Mouse (Mus musculus) megakaryocyte, embryonic 14.5 days (primary cell): ENCODE measurements around the gene Magi2. TPM values are rescaled to one million over a fixed set of nuclear protein-coding genes. Genes with fewer than 3 reads are reported as not detected.

Experiments used
- H3K27me3 ChIP-seq: replicated peaks from 2 replicates; pipeline ENCODE3; 2012; ENCODE audit warnings: inconsistent platforms
- H3K36me3 ChIP-seq: replicated peaks from 2 replicates; pipeline ENCODE3; 2012; ENCODE audit warnings: low read length, inconsistent platforms, mixed read lengths
- H3K4me1 ChIP-seq: 2 replicates; pipeline ENCODE4 v1.6.1; 2012; ENCODE audit warnings: inconsistent platforms
- H3K4me3 ChIP-seq: replicated peaks from 2 replicates; pipeline ENCODE3; 2012; ENCODE audit warnings: moderate library complexity, mild to moderate bottlenecking, inconsistent platforms
- H3K9me3 ChIP-seq: 2 replicates; pipeline ENCODE4 v1.6.1; 2012; ENCODE audit warnings: inconsistent platforms
- FLI1 ChIP-seq: IDR thresholded peaks from 2 replicates; pipeline ENCODE4 v1.6.1; 2012; ENCODE audit warnings: low read length, inconsistent platforms, mixed read lengths
- GATA1 ChIP-seq: IDR thresholded peaks from 3 replicates; pipeline ENCODE4 v1.6.1; 2012; ENCODE audit warnings: mixed read lengths, low read length, inconsistent platforms, borderline replicate concordance
- polyA plus RNA-seq: library from polyadenylated mRNA; stranded (reverse); fragments of >175 nt; gene quantifications from 2 replicates; pipeline ENCODE4 v1.2.3, GENCODE M21; 2012; ENCODE audit warnings: low replicate concordance; ENCODE audit not compliant: insufficient read depth

Magi2 gene
- polyA plus RNA-seq, 1 experiment: 0.02 TPM

DNA sequence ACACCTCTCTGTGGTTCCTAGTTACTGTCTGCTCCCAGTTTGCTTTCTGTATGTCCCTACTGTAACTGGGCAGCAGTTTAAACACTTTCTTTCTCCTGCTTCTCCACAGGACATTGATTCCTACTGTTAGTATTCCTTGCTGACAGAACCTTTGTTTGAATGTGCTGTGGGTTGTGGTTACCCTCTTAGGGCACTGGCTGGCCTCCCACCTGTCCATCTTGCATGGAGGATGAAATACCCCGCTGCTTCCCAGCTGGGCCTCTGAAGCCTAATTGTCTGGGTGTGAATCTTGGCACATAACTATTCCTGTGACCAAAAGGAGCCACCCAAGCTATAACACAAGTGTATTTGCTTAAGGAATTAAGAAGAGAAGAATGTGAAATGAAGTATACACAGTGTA lies 823.4 kb downstream of the Magi2 start:
- TF ChIP-seq GATA1: no peak
- no peak for TF ChIP-seq FLI1

GRCm38 (mm10) chr5:20055000-20055399 lies 828.2 kb downstream of the Magi2 start:
- Histone ChIP-seq H3K4me1 (peaks cover 4% of the 10 kb centered on the region; the same call in 1 of the 2 replicates), H3K36me3 (no peaks in the 10 kb centered on the region), H3K9me3 (no peaks in the 10 kb centered on the region), H3K4me3 (no peak overlapping the region), H3K27me3 (no peaks in the 10 kb centered on the region)
- no peak for TF ChIP-seq GATA1
- TF ChIP-seq FLI1: no peak

More for the DNA sequence above, 823.4 kb downstream of the Magi2 start:
- H3K36me3 ChIP-seq: no peaks in the 10 kb centered on the region
- H3K27me3 ChIP-seq: no peaks in the 10 kb centered on the region
- H3K4me1 ChIP-seq: peaks cover 4% of the 10 kb centered on the region; the same call in 1 of the 2 replicates
- no peaks in the 10 kb centered on the region for H3K9me3 ChIP-seq
- H3K4me3 ChIP-seq: no peak overlapping the region

DNA sequence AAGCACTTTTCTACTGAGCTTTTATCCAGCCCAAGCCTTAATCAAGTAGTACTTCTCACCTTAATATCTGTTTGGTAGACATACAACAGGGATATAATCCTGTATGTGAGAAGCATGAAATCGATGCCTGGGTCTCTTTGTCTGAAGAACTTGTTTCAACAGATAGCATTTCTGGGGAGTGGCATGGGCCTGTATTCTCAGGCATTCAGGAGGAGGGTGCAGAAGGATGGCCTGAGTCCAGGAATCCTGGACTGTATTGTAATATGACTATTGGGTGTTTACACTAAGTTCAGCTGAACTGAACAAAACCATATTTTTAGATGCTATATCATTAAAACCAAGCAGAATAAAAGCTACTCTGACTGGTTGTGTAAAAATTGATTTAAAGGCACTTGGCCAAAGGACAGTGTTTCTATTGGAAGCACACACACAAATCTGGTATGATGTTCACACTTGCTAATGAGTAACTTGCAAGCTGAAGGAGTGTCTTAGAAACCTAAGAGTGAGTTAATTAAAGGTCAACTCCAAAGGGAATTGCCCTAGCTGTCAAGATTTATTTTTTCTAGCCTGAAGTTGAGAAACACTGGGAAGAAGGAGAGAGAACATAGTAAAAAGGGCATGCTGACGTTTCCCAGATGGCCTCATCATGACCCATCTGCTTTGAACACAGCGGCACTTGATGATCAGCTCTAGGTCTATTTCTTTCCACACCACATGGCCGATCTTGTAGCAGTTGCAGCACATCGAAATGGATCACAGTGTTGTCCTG lies 829.4 kb downstream of the Magi2 start:
- H3K4me1 ChIP-seq: no peaks in the 10 kb centered on the region
- H3K9me3 ChIP-seq: no peaks in the 10 kb centered on the region
- H3K36me3 ChIP-seq: no peaks in the 10 kb centered on the region
- no peak for TF ChIP-seq FLI1
- TF ChIP-seq GATA1: no peak
- no peak overlapping the region for H3K4me3 ChIP-seq
- no peaks in the 10 kb centered on the region for H3K27me3 ChIP-seq

GRCm38 (mm10) chr5:20056856-20057255 lies 830.0 kb downstream of the Magi2 start:
- Histone ChIP-seq H3K27me3 (no peaks in the 10 kb centered on the region), H3K36me3 (no peaks in the 10 kb centered on the region), H3K9me3 (no peaks in the 10 kb centered on the region), H3K4me3 (no peak overlapping the region), H3K4me1 (no peaks in the 10 kb centered on the region)
- TF ChIP-seq FLI1 (no peak), GATA1 (no peak)

GRCm38 (mm10) chr5:20062011-20062410 lies 835.2 kb downstream of the Magi2 start:
- Histone ChIP-seq H3K9me3 (no peaks in the 10 kb centered on the region), H3K4me3 (no peak overlapping the region), H3K4me1 (0 out of 2 replicates have a peak, but pooled peaks cover under 1% of the 10 kb centered on the region), H3K36me3 (no peaks in the 10 kb centered on the region), H3K27me3 (no peaks in the 10 kb centered on the region)
- TF ChIP-seq GATA1: no peak
- no peak for TF ChIP-seq FLI1

- H3K9me3 ChIP-seq: no peaks in the 10 kb centered on the region
- H3K27me3 ChIP-seq: no peaks in the 10 kb centered on the region
- H3K4me3 ChIP-seq: no peak overlapping the region
- H3K36me3 ChIP-seq: no peaks in the 10 kb centered on the region
- no peak for TF ChIP-seq GATA1
- no peak for TF ChIP-seq FLI1
- 0 out of 2 replicates have a peak, but pooled peaks cover 3% of the 10 kb centered on the region for H3K4me1 ChIP-seq
These were observed 838.2 kb downstream of the Magi2 start for GRCm38 (mm10) chr5:20065081-20065480.

GRCm38 (mm10) chr5:20068496-20068895 lies 841.7 kb downstream of the Magi2 start:
- H3K9me3 ChIP-seq: no peaks in the 10 kb centered on the region
- TF ChIP-seq GATA1: no peak
- TF ChIP-seq FLI1: no peak
- 0 out of 2 replicates have a peak, but pooled peaks cover 3% of the 10 kb centered on the region for H3K4me1 ChIP-seq
- H3K36me3 ChIP-seq: no peaks in the 10 kb centered on the region
- no peaks in the 10 kb centered on the region for H3K27me3 ChIP-seq
- H3K4me3 ChIP-seq: no peak overlapping the region

DNA sequence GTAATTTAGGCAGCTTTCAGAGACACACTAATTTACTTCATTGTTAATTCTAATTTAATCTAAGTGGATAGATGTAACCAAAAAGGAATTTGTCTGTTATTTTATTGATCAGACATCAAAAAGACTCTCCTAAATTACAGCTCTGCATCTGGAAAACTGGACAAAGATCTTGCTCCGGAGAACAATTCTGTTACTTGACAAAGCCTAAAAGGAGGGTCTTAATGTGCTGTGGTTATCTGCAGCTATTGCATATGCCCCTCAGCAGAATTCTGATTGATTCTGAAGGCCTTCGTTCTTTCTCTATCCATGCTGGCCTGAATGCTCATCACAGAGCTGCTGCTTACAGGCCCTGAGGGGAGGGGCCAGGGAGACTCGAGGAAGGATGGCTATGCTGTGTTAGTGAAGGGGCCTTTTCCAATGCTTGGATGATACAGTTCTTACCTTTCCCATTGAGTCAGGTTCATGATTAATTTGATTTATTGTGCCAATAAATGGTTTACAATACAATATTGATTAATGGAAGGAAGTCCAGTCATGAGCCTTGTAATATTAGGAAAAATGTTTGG lies 842.2 kb downstream of the Magi2 start:
- TF ChIP-seq FLI1 (no peak), GATA1 (no peak)
- Histone ChIP-seq H3K4me1 (0 out of 2 replicates have a peak, but pooled peaks cover 3% of the 10 kb centered on the region), H3K27me3 (no peaks in the 10 kb centered on the region), H3K36me3 (no peaks in the 10 kb centered on the region), H3K9me3 (no peaks in the 10 kb centered on the region), H3K4me3 (no peak overlapping the region)

DNA sequence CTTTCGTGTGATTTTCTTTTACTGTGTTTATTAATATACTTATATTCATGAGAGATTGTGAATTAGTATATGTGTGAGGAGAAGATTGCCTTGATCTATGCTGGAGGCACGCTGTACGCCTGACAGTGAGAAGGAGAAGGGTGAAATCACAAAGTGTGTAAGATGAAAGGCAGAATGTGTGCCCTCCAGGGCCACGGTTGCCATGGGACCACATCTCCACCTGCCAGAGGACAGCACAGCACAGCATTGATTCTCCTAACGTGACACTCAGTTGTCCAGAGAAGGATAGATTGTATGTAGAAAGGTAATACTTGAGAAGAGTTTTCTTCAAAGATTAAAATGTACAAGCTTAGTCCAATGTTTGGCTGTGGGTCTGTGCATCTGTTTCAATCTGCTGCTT lies 847.3 kb downstream of the Magi2 start:
- Histone ChIP-seq H3K27me3 (no peaks in the 10 kb centered on the region), H3K36me3 (no peaks in the 10 kb centered on the region), H3K9me3 (no peaks in the 10 kb centered on the region), H3K4me3 (no peak overlapping the region), H3K4me1 (peaks cover 3% of the 10 kb centered on the region; the same call in 1 of the 2 replicates)
- TF ChIP-seq GATA1 (no peak), FLI1 (no peak)

GRCm38 (mm10) chr5:20074867-20075266 lies 848.0 kb downstream of the Magi2 start:
- Histone ChIP-seq H3K4me3 (no peak overlapping the region), H3K36me3 (no peaks in the 10 kb centered on the region), H3K27me3 (no peaks in the 10 kb centered on the region), H3K4me1 (peaks cover 8% of the 10 kb centered on the region), H3K9me3 (no peaks in the 10 kb centered on the region)
- TF ChIP-seq GATA1 (no peak), FLI1 (no peak)
